Mouse (Mus musculus): ENCODE data around the gene Tef.

Tef gene

GRCm38 (mm10) chr15:81848301-81848700 is 46.1 kb downstream of the Tef start:
- DNase-seq (ENCODE audit: low spot score in 2 of 2) = peak; percentile 60 to 74

- DNase-seq (ENCODE audit: low spot score in 2 of 2) = no peak
Observed at GRCm38 (mm10) chr15:81849104-81849503, 46.9 kb downstream of the Tef start.

- peak in 1 of 2 experiments; percentile 37 for DNase-seq (ENCODE audit: low spot score in 2 of 2)
Observed at GRCm38 (mm10) chr15:81850718-81851117, 48.5 kb downstream of the Tef start.

GRCm38 (mm10) chr15:81851375-81851774 is 49.2 kb downstream of the Tef start:
- no peak for DNase-seq (ENCODE audit: low spot score in 2 of 2)

DNA sequence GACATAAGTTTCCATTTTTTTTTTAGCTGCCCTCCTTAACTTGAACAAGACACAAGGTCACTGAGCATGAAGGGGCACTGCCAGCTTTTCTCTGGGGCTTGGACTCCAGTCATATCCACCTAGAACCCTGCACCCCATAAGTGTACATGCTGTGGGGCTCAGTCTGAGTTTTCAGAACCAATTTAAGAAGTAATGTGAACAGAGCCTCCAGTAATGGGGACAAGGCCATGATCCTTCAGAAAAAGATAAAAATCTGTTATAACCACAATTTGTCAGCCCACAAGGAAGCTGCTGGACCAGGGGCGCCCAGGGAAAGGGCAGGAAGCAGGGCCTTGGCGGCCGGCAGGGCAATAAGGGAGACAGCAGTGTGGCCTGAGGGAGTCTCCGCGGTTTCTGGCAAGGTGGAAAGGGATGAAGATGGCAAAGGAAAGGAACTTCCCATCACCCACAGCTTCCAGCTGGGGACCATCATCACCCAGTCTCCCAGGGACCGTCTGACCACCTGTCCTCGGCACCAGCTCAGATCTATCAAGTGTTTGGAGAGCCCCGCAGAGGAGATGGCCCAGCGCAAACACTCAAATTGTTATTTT is 50.3 kb downstream of the Tef start:
- DNase-seq (ENCODE audit: low spot score in 2 of 2) = no peak

DNA sequence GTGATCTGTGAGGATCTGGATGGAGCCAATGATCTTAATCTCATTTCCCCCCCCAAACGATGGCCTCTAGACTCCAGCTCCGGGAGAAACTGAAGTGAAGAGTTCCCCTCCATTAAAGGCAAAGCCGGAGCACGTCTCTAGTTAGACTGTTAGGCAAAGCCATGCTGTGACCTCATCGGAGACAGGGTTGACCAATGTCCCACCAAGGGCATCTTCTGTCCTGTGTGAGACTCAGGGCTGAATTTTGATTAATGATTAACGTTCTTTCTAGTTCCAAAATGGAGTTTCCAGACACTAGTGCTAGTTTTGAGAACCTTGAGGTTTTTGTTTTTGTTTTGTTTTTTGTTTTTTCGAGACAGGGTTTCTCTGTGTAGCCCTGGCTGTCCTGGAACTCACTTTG is 50.9 kb downstream of the Tef start:
- no peak for DNase-seq (ENCODE audit: low spot score in 2 of 2)

- DNase-seq (ENCODE audit: low spot score in 2 of 2) = peak; percentile 73
Observed at GRCm38 (mm10) chr15:81856030-81856790, 54.0 kb downstream of the Tef start.

GRCm38 (mm10) chr15:81856938-81857723 is 54.9 kb downstream of the Tef start:
- DNase-seq (ENCODE audit: low spot score in 2 of 2) = no peak

GRCm38 (mm10) chr15:81857724-81858116 is 55.5 kb downstream of the Tef start:
- peak in 1 of 2 experiments; percentile 55 for DNase-seq (ENCODE audit: low spot score in 2 of 2)

- DNase-seq (ENCODE audit: low spot score in 2 of 2) = peak; percentile 89 to 93
Observed at GRCm38 (mm10) chr15:81858138-81858516, 55.9 kb downstream of the Tef start.

- peak; percentile 72 to 75 for DNase-seq (ENCODE audit: low spot score in 2 of 2)
Observed at GRCm38 (mm10) chr15:81858517-81859329, 56.5 kb downstream of the Tef start, which contains the start of gene Tob2. TSS of gene Tob2 (minus strand) at chr15:81858796.

- peak; percentile 80 to 83 for DNase-seq (ENCODE audit: low spot score in 2 of 2)
Observed at GRCm38 (mm10) chr15:81859330-81860255, 57.4 kb downstream of the Tef start.

DNA sequence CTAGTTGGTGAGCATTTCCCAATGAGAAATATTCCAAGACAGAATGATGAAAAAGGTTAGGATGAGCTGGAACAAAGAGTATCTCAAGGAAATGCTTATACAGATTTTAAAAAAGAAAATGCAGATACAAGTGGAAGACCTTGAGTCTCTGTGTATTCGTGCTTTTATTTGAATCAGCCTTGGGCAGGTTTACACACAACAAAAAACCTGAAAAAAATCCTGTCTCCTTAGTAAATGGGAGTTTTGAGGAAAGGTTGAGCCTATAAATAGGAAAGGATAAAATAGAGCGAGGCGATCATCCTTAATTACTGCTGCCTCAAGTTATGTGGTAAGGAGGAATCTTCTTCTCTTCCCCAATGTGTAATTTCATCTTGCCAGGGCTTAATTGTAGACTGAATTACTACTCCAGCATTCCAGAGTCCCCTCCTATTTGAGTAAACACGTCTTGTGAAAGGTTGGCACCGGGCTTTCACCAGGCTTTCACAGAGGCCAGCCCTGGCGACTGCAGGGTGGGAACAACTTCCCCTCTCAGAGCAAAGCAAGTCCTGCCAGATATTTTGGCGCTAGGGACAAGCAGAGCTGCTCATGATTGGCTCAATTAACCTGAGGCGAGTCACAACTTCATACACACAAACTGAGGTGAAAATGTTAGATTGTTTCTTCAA is 58.4 kb downstream of the Tef start:
- DNase-seq (ENCODE audit: low spot score in 2 of 2) = no peak

- DNase-seq (ENCODE audit: low spot score in 2 of 2) = no peak
Observed at GRCm38 (mm10) chr15:81864238-81864637, 62.0 kb downstream of the Tef start.

DNA sequence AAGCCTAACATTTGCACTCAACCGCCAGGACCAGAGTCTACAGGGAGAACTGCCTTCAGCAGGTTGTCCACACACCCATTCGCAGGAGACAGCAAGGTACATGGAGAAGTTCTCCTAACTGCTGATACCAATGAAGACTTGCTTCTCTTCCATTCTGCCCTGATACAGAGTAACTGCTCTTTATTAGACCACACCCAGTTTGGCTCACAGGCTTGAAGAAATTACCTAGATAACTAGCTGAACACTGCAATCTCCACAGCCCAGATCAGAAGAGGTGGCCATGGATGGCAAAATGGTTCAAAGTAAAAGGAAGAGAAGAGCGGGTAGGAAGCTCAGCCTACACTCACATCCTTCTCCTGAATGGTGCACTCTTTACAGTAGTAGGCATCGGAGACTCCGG is 67.8 kb downstream of the Tef start:
- no peak for DNase-seq (ENCODE audit: low spot score in 2 of 2)

- peak; percentile 79 to 87 for DNase-seq (ENCODE audit: low spot score in 2 of 2)
Observed at GRCm38 (mm10) chr15:81871604-81872261, 69.5 kb downstream of the Tef start, which contains the start of gene Phf5a. TSS of gene Phf5a (minus strand) at chr15:81871911.

GRCm38 (mm10) chr15:81872262-81873136 is 70.3 kb downstream of the Tef start, which contains the start of gene Aco2:
TSS of gene Aco2 (plus strand) at chr15:81872309.
- peak; percentile 99 for DNase-seq (ENCODE audit: low spot score in 2 of 2)

All from thymus, postnatal 10 days (tissue).